Mouse (Mus musculus): ENCODE data around the gene Serpina3n. TPM values are rescaled to one million over a fixed set of nuclear protein-coding genes. Genes with fewer than 3 reads are reported as not detected.
"Not testable (repeated sequence)": the region's sequence is repeated elsewhere in the genome, so short reads cannot be mapped to it uniquely, and the experiment has no call there.

Gene Serpina3n
- not detected in 2 replicates for total RNA-seq (2015; ENCODE audit: low replicate concordance)
- total RNA-seq (2017; ENCODE audit: low replicate concordance) = 0.90 TPM in 1 of 2 replicates, not detected in the other

DNA sequence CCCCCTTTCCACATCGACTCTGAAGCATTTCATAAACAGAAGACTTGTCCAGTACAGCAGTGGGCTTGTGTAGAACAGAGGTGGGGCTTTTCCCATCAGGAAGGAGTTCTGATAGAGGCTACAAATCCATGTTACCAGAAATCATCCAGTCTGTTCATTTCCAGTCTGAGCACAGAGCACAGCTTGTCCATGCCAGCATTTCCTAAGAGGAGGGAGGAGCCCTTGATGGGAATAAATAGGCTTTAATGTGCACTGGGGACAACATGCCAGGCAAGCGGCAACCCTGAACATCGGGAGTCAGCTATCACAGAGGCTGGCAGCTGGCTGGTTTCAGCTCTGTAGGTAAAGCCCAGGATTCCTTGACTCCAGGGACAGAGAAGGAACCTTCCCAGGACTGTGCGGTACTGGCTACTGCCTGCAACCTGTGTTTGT, at the start of gene Serpina3n:
Gene Serpina3n (plus strand): TSS at position 276 of the 432 bp plus-strand sequence.
- ATAC-seq (replicated peaks; ENCODE audit: low FRiP score, poor library complexity, severe bottlenecking) = no peak

DNA sequence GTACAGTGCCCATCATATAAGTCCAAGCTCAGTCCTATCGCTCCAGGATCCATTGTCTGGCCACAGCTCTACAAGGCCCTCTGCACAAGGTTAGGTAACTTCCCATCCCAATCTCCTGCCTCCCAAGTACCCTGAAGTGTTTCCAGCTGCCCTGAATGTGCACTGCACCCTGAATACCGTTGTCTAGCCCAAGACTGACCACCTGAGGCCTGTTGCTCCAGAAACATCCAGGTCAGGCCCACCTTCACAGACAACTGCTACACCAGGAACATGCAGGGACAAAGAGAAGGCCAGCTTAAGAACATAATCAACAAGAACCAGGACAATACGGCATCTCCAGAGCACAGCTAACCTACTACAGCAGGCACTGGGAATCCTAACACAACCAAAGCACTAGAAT, 36.5 kb upstream of the Serpina3n start:
- no peak for ATAC-seq (replicated peaks; ENCODE audit: low FRiP score, poor library complexity, severe bottlenecking)

DNA sequence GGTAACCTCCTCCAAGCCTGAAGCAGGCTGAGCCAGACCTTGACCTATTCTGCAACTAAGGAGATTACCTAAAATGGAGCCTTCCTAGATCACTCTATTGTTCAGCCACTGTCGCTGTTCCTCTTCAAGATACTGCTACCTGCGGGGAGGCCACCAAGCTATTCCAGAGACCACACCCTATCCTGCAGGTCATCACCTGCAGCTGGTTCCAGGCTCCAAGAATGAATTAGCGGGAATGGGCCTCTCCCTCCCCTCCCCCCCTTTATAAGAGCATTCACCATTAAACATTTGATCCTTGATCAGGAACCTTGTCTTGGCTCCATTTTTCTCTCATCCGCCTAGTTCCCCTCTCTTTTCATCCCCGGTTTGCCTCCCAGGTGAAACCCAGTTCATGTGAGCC, 29.4 kb upstream of the Serpina3n start:
- ATAC-seq (replicated peaks; ENCODE audit: low FRiP score, poor library complexity, severe bottlenecking) = not testable (repeated sequence)

DNA sequence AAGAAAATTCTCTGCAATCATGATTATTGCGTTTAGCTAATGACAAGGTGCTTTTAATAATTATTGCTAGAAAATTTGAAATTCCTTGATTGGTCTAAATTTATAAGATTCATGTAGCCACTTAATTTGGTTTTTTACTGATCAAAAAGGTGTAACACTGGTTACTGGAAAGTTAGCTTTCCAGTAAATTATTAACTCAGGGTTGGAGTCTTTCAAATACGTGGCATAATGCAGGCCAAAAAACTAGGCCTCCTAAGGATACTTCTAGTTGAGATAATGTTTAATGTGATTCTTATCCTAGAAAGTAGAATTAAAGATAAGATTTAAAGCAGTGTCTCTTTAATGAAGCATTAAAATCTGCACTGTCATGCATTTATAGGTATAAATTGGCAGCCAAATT, 28.2 kb upstream of the Serpina3n start:
- not testable (repeated sequence) for ATAC-seq (replicated peaks; ENCODE audit: low FRiP score, poor library complexity, severe bottlenecking)

DNA sequence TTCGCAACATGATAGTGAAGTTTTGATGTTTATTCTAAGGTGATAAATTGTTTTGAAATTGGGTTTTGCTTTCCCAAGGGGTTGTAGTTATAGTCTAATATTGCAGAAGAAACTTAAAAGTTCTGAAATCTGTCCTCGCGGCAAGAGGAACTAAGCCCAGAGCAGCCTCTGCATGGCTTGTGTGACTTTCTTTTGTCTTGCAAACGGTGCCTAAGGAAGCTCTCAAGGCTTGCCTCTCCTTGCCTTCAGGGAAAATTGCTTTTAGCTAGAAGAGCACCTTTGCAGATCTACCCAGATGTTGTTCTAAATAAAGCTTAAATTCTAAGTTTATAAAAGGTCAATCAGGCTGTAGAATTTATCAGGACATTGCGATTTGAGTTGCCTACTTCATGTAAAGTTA, 27.7 kb upstream of the Serpina3n start:
- not testable (repeated sequence) for ATAC-seq (replicated peaks; ENCODE audit: low FRiP score, poor library complexity, severe bottlenecking)

DNA sequence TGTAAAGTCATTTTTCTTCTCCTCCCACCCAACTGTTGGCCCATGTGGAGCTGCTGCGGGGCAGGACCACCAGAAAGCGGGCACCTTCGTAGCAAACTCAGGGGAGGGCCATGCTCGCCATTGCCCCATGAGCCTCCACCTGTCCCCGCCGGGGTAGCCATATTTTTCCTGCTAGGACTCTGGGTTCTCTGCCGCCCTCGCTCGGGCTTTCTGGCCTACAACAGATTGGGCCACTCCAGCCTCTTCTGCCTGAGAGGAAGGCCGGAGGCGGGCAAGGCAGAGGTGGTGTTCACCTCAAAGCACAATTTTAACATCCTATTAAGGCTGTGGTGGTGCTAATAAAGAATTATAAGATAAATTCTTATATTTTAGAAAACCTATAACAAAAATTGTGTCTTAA, 26.7 kb upstream of the Serpina3n start:
- no peak for ATAC-seq (replicated peaks; ENCODE audit: low FRiP score, poor library complexity, severe bottlenecking)

DNA sequence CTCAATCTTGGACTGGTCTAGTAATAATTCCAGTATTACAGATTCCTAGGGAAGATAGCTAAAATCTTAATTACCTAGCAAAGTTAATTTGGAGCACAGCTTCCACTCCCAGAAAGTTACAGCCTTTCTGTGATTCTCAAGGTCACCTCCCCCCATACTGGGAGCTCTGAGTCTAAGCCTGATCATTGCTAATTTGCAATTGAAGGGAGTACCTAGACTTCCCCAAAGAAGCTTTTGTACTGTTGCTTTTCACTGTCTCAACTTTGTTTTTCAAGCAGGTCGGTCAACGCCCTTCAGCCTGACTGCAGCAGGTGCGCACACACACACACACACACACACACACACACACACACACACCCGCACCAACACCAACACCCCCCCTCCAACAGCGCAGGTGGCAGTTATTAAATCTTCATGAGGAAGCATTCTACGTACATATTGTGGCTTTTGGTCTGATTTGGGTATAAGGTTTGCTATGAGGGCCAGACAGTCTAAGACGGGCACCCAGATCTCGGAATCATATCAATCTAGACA, 25.4 kb upstream of the Serpina3n start:
- ATAC-seq (replicated peaks; ENCODE audit: low FRiP score, poor library complexity, severe bottlenecking) = not testable (repeated sequence)

DNA sequence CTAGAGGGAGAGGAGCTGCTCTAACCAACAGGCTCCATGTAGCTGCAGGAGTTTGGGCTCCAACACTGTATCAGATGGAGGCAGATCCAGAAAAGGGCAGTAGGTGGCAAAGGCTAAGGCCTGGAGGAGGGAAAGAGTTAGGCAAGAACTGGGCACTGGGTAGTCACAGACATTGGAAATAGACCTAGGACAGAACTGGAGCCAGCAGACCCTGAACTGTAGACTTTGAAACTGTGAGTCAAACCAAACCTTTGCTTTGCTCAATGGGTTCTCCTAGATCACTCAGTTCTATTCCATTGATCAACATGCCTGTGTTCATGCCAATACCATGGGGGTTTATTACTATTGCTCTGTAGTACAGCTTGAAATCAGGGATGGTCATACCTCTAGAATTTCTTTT, 20.5 kb upstream of the Serpina3n start:
- ATAC-seq (replicated peaks; ENCODE audit: low FRiP score, poor library complexity, severe bottlenecking) = not testable (repeated sequence)

DNA sequence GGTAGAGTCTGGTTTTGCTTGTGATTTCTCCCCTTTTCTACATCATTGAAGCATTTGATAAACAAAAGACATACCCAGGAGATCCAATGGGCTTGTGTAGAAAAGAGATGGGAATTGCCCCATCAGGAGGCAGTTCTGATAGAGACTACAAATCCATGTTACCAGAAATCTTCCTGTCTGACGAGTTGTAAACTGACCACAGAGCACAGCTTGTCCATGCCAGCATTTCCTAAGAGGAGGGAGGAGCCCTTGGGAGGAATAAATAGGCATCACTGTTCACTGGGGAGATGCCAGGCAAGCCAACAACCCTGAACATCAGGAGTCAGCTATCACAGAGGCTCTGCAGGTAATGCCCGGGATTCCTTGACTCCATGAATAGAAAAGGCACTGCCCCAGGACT, 19.7 kb upstream of the Serpina3n start:
- ATAC-seq (replicated peaks; ENCODE audit: low FRiP score, poor library complexity, severe bottlenecking) = not testable (repeated sequence)

DNA sequence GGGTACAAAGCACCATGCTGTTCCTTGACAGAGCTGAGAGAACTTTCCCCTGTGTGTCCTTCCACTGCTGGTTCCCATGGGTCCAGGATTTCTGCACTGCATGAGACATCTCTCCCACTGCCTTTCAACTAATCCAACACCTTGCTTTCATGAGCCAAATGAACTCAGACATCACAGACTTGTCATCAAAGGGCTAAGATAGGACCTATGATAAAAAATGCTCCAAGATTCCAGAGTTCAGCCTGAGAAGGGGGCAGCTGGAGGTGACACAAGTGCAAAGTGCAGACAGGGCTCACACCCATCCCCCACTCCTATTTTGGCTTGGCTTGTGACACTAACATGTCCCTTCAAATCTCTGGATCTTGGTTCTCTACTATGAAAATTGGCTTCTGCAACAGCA, 18.1 kb upstream of the Serpina3n start:
- no peak for ATAC-seq (replicated peaks; ENCODE audit: low FRiP score, poor library complexity, severe bottlenecking)

DNA sequence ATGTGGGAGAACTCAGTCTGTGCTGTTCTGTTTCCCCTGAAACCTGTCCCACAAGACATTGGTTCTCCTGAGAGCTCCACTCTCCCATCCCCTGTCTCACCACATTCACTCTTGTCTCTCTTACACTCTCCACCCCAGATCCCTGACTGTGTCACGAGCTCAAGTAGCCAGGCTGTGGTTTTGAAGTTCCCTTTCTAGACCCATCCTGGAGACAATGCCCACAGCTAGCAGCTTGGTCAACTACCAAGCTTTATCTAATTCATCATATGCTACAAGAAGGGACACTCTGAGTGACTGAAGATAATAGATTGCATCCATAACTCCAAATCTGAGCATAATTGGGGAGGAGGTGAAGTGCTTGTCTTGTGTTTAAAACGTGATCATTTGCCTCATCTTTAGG, 15.5 kb upstream of the Serpina3n start:
- not testable (repeated sequence) for ATAC-seq (replicated peaks; ENCODE audit: low FRiP score, poor library complexity, severe bottlenecking)

DNA sequence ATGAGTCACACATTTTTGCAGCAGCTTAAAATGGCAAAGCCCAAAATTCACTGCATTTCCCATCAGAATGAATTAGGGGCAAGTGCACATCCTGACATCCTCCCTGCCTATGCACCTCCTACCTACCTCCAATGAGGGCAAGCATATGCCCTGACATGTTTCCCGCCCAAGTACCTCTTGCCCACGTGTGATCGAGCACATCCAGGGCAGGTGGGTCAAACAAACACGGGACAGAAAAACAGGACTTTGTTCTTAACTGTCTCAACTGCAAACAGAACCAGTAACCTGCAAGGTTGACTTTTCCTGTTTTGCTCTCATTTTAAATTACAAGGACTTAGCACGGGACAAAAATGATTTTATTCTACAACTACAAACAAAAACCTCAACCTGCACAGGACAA, 2.6 kb upstream of the Serpina3n start:
- ATAC-seq (replicated peaks; ENCODE audit: low FRiP score, poor library complexity, severe bottlenecking) = no peak

DNA sequence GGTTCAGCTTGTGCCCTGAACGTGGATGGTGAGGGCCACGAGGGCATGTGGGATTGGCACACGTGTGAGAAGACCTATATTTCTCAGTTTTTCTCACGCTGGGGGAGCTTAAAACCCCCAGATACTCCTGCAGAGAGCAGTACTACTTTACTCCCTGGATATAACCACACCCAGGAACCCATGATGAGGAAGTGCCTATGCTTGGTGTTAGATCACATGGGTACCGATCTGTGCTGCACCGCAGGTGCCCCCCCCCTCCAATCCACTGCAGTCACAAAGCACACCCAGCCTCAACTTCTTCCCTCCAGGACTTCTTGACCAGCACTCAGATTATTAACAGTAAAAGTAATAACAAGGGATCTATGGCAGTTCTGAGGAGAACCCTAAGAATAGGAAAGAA, 6.0 kb downstream of the Serpina3n start:
- no peak for ATAC-seq (replicated peaks; ENCODE audit: low FRiP score, poor library complexity, severe bottlenecking)

DNA sequence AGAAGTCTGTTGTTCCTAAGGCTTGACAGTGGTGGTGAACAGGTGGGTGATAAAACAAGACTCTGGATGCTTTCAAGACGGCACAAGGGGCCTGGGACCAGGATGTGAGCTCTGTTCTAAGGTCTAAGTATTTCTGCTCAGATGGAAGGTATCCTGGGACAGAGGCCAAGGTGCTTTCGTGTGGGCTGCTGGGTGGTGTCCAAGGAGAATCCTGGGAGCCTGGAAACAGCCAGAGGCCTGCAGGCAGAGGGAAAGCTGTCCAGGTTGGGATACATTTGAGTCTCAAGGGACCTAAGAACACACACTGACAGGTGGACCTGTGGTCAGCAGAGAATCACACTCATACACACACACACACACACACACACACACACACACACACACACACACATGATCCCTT, 8.0 kb downstream of the Serpina3n start:
- ATAC-seq (replicated peaks; ENCODE audit: low FRiP score, poor library complexity, severe bottlenecking) = no peak

DNA sequence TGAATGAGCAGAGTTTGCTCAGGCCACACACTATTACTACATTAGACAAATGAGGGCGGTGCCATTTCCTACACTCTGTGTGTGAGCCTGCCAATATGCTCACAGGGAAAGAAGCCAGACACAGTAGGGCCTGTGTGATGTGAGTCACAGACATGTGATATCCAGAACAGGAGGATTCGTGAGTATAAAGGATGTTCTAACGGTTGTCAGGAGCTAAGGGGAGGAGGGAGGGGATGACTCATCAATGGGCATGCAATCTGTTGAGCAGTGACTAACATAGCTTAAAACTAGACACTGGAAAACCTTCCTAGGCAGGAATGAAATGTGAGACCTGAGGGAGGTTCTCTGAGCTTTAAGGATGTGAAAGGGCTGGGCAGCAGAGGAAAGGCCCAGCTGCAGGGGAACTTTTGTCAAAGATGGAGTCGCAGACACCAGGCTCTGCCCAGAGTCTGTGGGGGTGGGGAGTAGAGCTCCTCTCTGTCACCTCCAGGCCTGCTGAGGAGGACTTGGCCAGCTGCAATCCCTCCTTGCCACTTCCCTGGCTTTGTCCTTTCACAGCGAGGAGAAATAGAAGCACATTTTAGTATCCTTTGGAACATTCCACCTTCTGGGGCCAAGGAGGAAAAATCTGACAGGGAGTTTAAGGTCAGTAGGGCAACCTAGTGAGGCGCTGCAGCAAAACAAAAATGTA, 9.2 kb downstream of the Serpina3n start:
- no peak for ATAC-seq (replicated peaks; ENCODE audit: low FRiP score, poor library complexity, severe bottlenecking)

DNA sequence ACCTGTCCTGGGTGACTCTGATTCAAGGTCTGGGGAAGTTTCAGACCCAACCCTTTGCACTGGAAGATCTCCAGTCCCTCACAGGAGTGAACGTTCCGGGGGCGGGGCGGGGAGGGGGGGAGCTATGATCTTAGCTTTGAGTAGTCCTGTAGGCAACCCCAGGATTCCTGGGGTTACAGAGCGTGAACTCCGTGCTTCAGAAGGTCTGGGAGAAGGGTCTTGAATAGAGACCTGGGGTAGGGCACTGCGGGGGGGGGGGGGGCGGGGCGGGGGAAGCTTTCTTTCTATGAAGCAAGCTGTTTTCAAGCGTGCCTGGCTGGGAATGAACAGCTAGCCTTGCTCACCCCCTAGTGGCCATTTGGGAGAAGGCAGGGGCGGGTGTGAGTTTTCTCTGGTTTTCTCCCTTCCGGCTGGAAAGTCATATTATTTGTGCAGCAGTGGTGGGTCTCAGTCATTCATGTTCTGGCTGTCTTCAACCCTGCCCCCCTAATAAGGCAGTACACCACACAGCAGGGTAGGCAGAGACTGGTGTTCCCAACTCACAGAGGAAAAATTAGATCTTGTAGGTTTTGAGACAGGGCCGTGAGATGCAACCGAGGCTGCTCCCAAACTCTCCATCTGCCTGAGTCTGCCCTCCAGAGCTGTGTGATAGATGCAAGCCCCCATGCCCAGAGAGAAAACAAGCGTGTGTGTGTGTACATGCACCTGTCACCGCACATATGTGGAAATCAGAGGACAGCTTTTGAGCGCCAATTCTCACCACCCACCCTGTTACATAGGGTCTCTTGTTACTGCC, 12.0 kb downstream of the Serpina3n start:
- peak; percentile 41; the same call in 1 of the 2 replicates for ATAC-seq (replicated peaks; ENCODE audit: low FRiP score, poor library complexity, severe bottlenecking)

DNA sequence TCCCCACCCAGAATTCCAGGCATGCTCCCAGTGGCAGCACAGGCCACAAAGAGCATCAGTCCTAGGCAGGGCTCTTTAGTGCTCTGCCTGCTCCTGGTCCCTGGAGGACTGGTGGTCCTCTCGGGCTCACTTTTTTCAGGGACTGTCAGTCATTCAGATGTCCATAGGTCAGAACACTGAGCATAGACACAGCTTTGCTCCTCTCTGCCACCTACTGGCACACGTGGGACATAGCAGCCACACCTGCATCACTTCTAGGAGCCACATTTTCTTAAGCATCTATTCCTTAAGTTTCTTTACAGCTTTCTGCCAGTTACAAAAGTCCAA, 12.6 kb downstream of the Serpina3n start:
- peak; percentile 52; the same call in 1 of the 2 replicates for ATAC-seq (replicated peaks; ENCODE audit: low FRiP score, poor library complexity, severe bottlenecking)

DNA sequence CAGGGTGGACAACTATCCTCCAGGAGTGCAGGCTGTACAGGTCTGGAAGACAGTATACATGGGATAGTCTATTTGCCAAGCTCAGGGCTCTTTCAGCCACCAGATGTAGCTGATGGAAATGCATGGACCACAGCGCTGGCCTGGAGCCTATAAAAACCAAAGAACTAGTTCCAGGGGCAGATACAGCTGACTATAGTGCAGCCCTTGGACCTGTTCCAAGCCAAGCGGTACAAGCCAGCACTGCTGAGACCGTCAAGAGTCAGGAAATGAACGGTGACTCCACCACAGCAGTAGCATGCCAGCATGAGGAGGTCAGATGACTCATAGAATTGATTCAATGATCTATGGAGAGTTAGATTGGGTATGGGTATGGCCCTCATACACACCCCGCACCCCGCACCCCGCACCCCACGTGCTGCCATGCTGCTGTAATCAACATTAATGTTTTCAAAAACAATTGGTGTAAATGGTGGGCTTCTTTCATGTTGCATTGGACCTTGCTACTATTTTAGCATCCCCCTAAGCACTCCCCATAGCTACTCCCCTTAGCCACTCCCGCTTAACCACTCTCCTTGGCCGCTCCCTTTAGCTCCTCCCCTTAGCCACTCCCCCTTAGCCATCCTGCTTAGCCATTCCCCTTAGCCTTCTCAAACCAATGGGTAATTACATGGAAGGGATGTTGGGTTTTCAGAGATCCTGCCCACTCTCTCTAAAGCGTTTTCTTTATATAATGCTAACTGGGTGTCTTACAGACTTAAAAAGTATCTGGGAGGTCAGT, 16.3 kb downstream of the Serpina3n start:
- ATAC-seq (replicated peaks; ENCODE audit: low FRiP score, poor library complexity, severe bottlenecking) = no peak

DNA sequence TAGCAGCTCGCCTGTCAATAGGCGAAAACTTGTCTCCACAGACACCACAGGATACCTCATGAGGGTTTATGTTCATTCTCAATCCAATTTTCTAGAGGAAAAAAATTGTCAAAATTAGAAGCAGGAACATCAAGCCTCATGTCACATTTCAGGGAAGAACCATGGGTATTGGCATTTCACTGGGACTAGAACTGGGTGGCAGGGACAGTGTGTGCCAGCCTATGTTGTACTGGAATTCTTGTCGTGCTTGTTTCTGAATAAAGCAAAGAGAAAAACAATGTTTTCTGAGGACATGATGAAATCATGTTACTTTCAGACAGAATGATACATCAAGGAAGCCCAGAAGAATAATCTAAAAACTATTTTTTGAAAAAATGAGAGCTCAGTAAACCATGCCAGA, 19.1 kb downstream of the Serpina3n start:
- ATAC-seq (replicated peaks; ENCODE audit: low FRiP score, poor library complexity, severe bottlenecking) = no peak

DNA sequence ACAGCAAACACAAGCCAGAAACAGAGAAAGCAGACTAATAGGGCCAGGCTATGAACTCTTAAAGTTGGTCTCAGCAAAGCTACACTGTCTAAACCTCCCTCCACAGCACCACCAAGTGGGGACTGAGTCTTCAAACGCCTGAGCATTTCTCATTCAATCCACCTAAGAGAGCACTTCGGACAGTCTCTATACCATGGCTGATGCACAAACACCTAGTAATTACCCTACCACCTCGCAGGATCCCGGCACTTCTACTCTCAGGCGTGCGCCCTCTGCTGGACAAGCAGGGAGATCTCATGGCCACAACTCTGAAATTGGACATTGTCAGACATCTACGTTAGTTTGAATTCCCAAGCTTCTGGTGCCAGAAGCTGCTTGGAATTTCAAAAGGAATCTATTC, 20.4 kb downstream of the Serpina3n start:
- ATAC-seq (replicated peaks; ENCODE audit: low FRiP score, poor library complexity, severe bottlenecking) = no peak
